Mouse (Mus musculus) heart, embryonic 15.5 days (tissue): Measurements from ENCODE around the gene Zmat5. TPM values are rescaled to one million over a fixed set of nuclear protein-coding genes. Genes with fewer than 3 reads are reported as not detected.

Experiments used
- ATAC-seq: fragments of 200-750 bp; cut with Nextera tagmentation; replicated peaks from 2 replicates; pipeline ENCODE4 v1.8.0; 2017; ENCODE audit warnings: low read depth, moderate TSS enrichment; ENCODE audit not compliant: insufficient number of reproducible peaks, insufficient read depth, low FRiP score
- H3K27ac ChIP-seq: fragments of 300-500 bp; sonication (generic); 2 replicates; pipeline ENCODE4 v1.5.1; 2015; ENCODE audit warnings: mild to moderate bottlenecking, inconsistent platforms
- H3K27me3 ChIP-seq: fragments of 300-500 bp; sonication (generic); 2 replicates; pipeline ENCODE4 v1.6.1; 2015; ENCODE audit warnings: inconsistent platforms
- H3K36me3 ChIP-seq: fragments of 300-500 bp; sonication (generic); 2 replicates; pipeline ENCODE4 v1.6.1; 2015; ENCODE audit warnings: mild to moderate bottlenecking, inconsistent platforms
- H3K4me1 ChIP-seq: fragments of 300-500 bp; sonication (generic); replicated peaks from 2 replicates; pipeline ENCODE4 v1.6.1; 2015; ENCODE audit warnings: inconsistent platforms
- H3K4me2 ChIP-seq: fragments of 300-500 bp; sonication (generic); 2 replicates; pipeline ENCODE4 v1.6.1; 2015; ENCODE audit warnings: inconsistent platforms, mild to moderate bottlenecking, moderate library complexity
- H3K4me3 ChIP-seq: fragments of 300-500 bp; sonication (generic); 2 replicates; pipeline ENCODE4 v1.5.1; 2015; ENCODE audit warnings: mild to moderate bottlenecking, inconsistent platforms
- H3K9ac ChIP-seq: fragments of 300-500 bp; sonication (generic); 2 replicates; pipeline ENCODE4 v1.6.1; 2015; ENCODE audit warnings: mild to moderate bottlenecking, inconsistent platforms
- H3K9me3 ChIP-seq: fragments of 300-500 bp; sonication (generic); replicated peaks from 2 replicates; pipeline ENCODE4 v1.6.1; 2016; ENCODE audit warnings: inconsistent platforms
- WGBS: fragments of 180-500 bp; shearing (Covaris S2); methylation state at CpG from one replicate; pipeline ENCODE4 v1.1.7; 2015; ENCODE audit warnings: mixed read lengths; 5-methylcytosine and 5-hydroxymethylcytosine counted together
- polyA plus RNA-seq: library from polyadenylated mRNA; unstranded; fragments of >200 nt; fragmentation: Nextera tagmentation; extraction: Ambion mirVana; gene quantifications from 2 replicates; pipeline ENCODE4 v1.2.1, GENCODE M21; 2015

Zmat5 gene
- polyA plus RNA-seq, 1 experiment from 2014 or later: 52.7 TPM

GRCm38 (mm10) chr11:4772925-4773324 lies 68.4 kb downstream of the Zmat5 start:
- H3K4me1 ChIP-seq: no peaks in the 10 kb centered on the region
- H3K27ac ChIP-seq: no peak overlapping the region
- H3K4me3 ChIP-seq: no peak overlapping the region
- H3K9ac ChIP-seq: no peak overlapping the region
- H3K9me3 ChIP-seq: no peaks in the 10 kb centered on the region
- no peaks in the 10 kb centered on the region for H3K27me3 ChIP-seq
- 39% methylated on average over 3 of the region's 3 CpGs for WGBS
- no peak for ATAC-seq
- H3K36me3 ChIP-seq: peaks cover 5% of the 10 kb centered on the region
- H3K4me2 ChIP-seq: no peak overlapping the region

GRCm38 (mm10) chr11:4780927-4781326 lies 76.4 kb downstream of the Zmat5 start:
- ATAC-seq: no peak
- Histone ChIP-seq H3K27ac (no peak overlapping the region), H3K36me3 (peaks cover 54% of the 10 kb centered on the region), H3K4me3 (no peak overlapping the region), H3K4me2 (no peak overlapping the region), H3K4me1 (no peaks in the 10 kb centered on the region), H3K27me3 (no peaks in the 10 kb centered on the region), H3K9me3 (no peaks in the 10 kb centered on the region), H3K9ac (no peak overlapping the region)
- WGBS: 86% methylated on average over 3 of the region's 3 CpGs

GRCm38 (mm10) chr11:4783116-4783515 lies 78.6 kb downstream of the Zmat5 start:
- Histone ChIP-seq H3K9ac (no peak overlapping the region), H3K27me3 (no peaks in the 10 kb centered on the region), H3K27ac (no peak overlapping the region), H3K9me3 (no peaks in the 10 kb centered on the region), H3K4me1 (no peaks in the 10 kb centered on the region), H3K36me3 (peaks cover 64% of the 10 kb centered on the region), H3K4me2 (no peak overlapping the region), H3K4me3 (no peak overlapping the region)
- WGBS: 77% methylated on average over 3 of the region's 3 CpGs
- ATAC-seq: no peak

GRCm38 (mm10) chr11:4784629-4785142 lies 80.2 kb downstream of the Zmat5 start:
- Histone ChIP-seq H3K9ac (no peak overlapping the region), H3K4me2 (no peak overlapping the region), H3K27ac (no peak overlapping the region), H3K4me3 (no peak overlapping the region), H3K36me3 (peaks cover 59% of the 10 kb centered on the region), H3K9me3 (no peaks in the 10 kb centered on the region), H3K27me3 (no peaks in the 10 kb centered on the region), H3K4me1 (no peaks in the 10 kb centered on the region)
- no peak for ATAC-seq
- 71% methylated on average over 5 of the region's 5 CpGs for WGBS

Other genes starting within 250 kb of the Zmat5 start
- gene Mtmr3, start 109.8 kb upstream of the Zmat5 start, polyA plus RNA-seq: 18.9 and 24.1 TPM in 2 replicates
- gene Gm11032, start 84.6 kb upstream of the Zmat5 start, polyA plus RNA-seq: not detected in 2 replicates
- gene Ascc2, start 66.9 kb upstream of the Zmat5 start, polyA plus RNA-seq: 17.7 and 23.3 TPM in 2 replicates
- 1,608 and 2,078 TPM in 2 replicates for gene Uqcr10, start 336 bp upstream of the Zmat5 start, polyA plus RNA-seq
- 0.05 and 0.09 TPM in 2 replicates for gene Cabp7, start 42.1 kb downstream of the Zmat5 start, polyA plus RNA-seq
- 39.3 and 43.8 TPM in 2 replicates for gene Nf2, start 144.9 kb downstream of the Zmat5 start, polyA plus RNA-seq
- 20.7 and 29.3 TPM in 2 replicates for gene Nipsnap1, start 169.3 kb downstream of the Zmat5 start, polyA plus RNA-seq
- 18.9 and 22.5 TPM in 2 replicates for gene Thoc5, start 190.6 kb downstream of the Zmat5 start, polyA plus RNA-seq
- 0.13 and 0.60 TPM in 2 replicates for gene Nefh, start 243.4 kb downstream of the Zmat5 start, polyA plus RNA-seq